Mouse (Mus musculus) liver, embryonic 14.5 days (tissue): ENCODE measurements around the gene Sh3pxd2b.

Source experiments
- CTCF ChIP-seq: IDR thresholded peaks from 2 replicates; pipeline ENCODE4 v1.5.1; 2016; ENCODE audit warnings: antibody characterized with exemption, low read depth, control low read depth
- EP300 ChIP-seq: IDR thresholded peaks from 2 replicates; pipeline ENCODE4 v1.6.1; 2016; ENCODE audit warnings: antibody characterized with exemption, low read depth

- no peak for TF ChIP-seq CTCF
- no peak for TF ChIP-seq EP300
Measured at GRCm38 (mm10) chr11:32347264-32347606, 385 bp upstream of the Sh3pxd2b start.
